Mouse (Mus musculus) midbrain, embryonic 15.5 days (tissue): ENCODE measurements around the gene Pex14. TPM values are rescaled to one million over a fixed set of nuclear protein-coding genes. Genes with fewer than 3 reads are reported as not detected.

Experiments
- ATAC-seq: fragments of 200-750 bp; cut with Nextera tagmentation; replicated peaks from 2 replicates; pipeline ENCODE4 v1.8.0; 2017; ENCODE audit warnings: moderate TSS enrichment
- H3K27ac ChIP-seq: fragments of 300-500 bp; sonication (generic); 2 replicates; pipeline ENCODE4 v1.5.1; 2015; ENCODE audit warnings: mild to moderate bottlenecking, inconsistent platforms
- H3K27me3 ChIP-seq: fragments of 300-500 bp; sonication (generic); replicated peaks from 2 replicates; pipeline ENCODE4 v1.6.1; 2015; ENCODE audit warnings: inconsistent platforms
- H3K36me3 ChIP-seq: fragments of 300-500 bp; sonication (generic); replicated peaks from 2 replicates; pipeline ENCODE4 v1.6.1; 2015; ENCODE audit warnings: inconsistent platforms
- H3K4me1 ChIP-seq: fragments of 300-500 bp; sonication (generic); 2 replicates; pipeline ENCODE4 v1.6.1; 2015; ENCODE audit warnings: inconsistent platforms
- H3K4me2 ChIP-seq: fragments of 300-500 bp; sonication (generic); 2 replicates; pipeline ENCODE4 v1.6.1; 2015; ENCODE audit warnings: inconsistent platforms, mild to moderate bottlenecking, moderate library complexity
- H3K4me3 ChIP-seq: fragments of 300-500 bp; sonication (generic); 2 replicates; pipeline ENCODE4 v1.5.1; 2015; ENCODE audit warnings: mild to moderate bottlenecking, inconsistent platforms
- H3K9ac ChIP-seq: fragments of 300-500 bp; sonication (generic); 2 replicates; pipeline ENCODE4 v1.6.1; 2015; ENCODE audit warnings: mild to moderate bottlenecking, inconsistent platforms
- H3K9me3 ChIP-seq: fragments of 300-500 bp; sonication (generic); 2 replicates; pipeline ENCODE4 v1.6.1; 2016; ENCODE audit warnings: inconsistent platforms
- WGBS: fragments of 180-500 bp; shearing (Covaris S2); methylation state at CpG from one replicate; pipeline ENCODE4 v1.1.7; 2015; ENCODE audit warnings: mixed read lengths; 5-methylcytosine and 5-hydroxymethylcytosine counted together
- polyA plus RNA-seq: library from polyadenylated mRNA; unstranded; fragments of >200 nt; fragmentation: Nextera tagmentation; extraction: Ambion mirVana; gene quantifications from 2 replicates; pipeline ENCODE4 v1.2.1, GENCODE M21; 2015

The Pex14 gene
- polyA plus RNA-seq, 1 experiment from 2014 or later: 58.1 TPM

GRCm38 (mm10) chr4:149064061-149064854 lies 35.4 kb downstream of the Pex14 start:
- no peak overlapping the region for H3K27ac ChIP-seq
- H3K36me3 ChIP-seq: no peaks in the 10 kb centered on the region
- H3K27me3 ChIP-seq: no peaks in the 10 kb centered on the region
- WGBS: 87% methylated on average over 23 of the region's 23 CpGs
- H3K9ac ChIP-seq: no peak overlapping the region
- no peaks in the 10 kb centered on the region for H3K9me3 ChIP-seq
- ATAC-seq: no peak
- H3K4me2 ChIP-seq: no peak overlapping the region
- no peak overlapping the region for H3K4me3 ChIP-seq
- peaks cover 17% of the 10 kb centered on the region for H3K4me1 ChIP-seq

GRCm38 (mm10) chr4:149062406-149063318 lies 37.0 kb downstream of the Pex14 start:
- H3K4me2 ChIP-seq: no peak overlapping the region
- no peaks in the 10 kb centered on the region for H3K36me3 ChIP-seq
- H3K4me1 ChIP-seq: peaks cover 27% of the 10 kb centered on the region
- no peak overlapping the region for H3K27ac ChIP-seq
- 65% methylated on average over 21 of the region's 21 CpGs for WGBS
- no peak overlapping the region for H3K4me3 ChIP-seq
- no peak for ATAC-seq
- H3K27me3 ChIP-seq: no peaks in the 10 kb centered on the region
- no peaks in the 10 kb centered on the region for H3K9me3 ChIP-seq
- H3K9ac ChIP-seq: no peak overlapping the region

- ATAC-seq: no peak
- no peak overlapping the region for H3K27ac ChIP-seq
- no peak overlapping the region for H3K9ac ChIP-seq
- no peaks in the 10 kb centered on the region for H3K36me3 ChIP-seq
- H3K4me3 ChIP-seq: no peak overlapping the region
- WGBS: 73% methylated on average over 13 of the region's 13 CpGs
- no peaks in the 10 kb centered on the region for H3K27me3 ChIP-seq
- peaks cover 30% of the 10 kb centered on the region for H3K4me1 ChIP-seq
- no peaks in the 10 kb centered on the region for H3K9me3 ChIP-seq
- H3K4me2 ChIP-seq: no peak overlapping the region
Measured at GRCm38 (mm10) chr4:149061432-149061718, 38.3 kb downstream of the Pex14 start.

GRCm38 (mm10) chr4:149060621-149061431 lies 38.9 kb downstream of the Pex14 start:
- no peak overlapping the region for H3K27ac ChIP-seq
- no peak for ATAC-seq
- H3K9ac ChIP-seq: no peak overlapping the region
- no peak overlapping the region for H3K4me3 ChIP-seq
- 35% methylated on average over 14 of the region's 14 CpGs for WGBS
- H3K4me2 ChIP-seq: no peak overlapping the region
- peaks cover 30% of the 10 kb centered on the region for H3K4me1 ChIP-seq
- no peaks in the 10 kb centered on the region for H3K27me3 ChIP-seq
- H3K36me3 ChIP-seq: no peaks in the 10 kb centered on the region
- no peaks in the 10 kb centered on the region for H3K9me3 ChIP-seq

- no peaks in the 10 kb centered on the region for H3K9me3 ChIP-seq
- H3K27ac ChIP-seq: no peak overlapping the region
- H3K9ac ChIP-seq: no peak overlapping the region
- ATAC-seq: no peak
- H3K4me2 ChIP-seq: no peak overlapping the region
- H3K4me1 ChIP-seq: peaks cover 30% of the 10 kb centered on the region
- no peak overlapping the region for H3K4me3 ChIP-seq
- WGBS: 92% methylated on average over 9 of the region's 9 CpGs
- no peaks in the 10 kb centered on the region for H3K36me3 ChIP-seq
- no peaks in the 10 kb centered on the region for H3K27me3 ChIP-seq
Measured at GRCm38 (mm10) chr4:149059713-149060112, 40.0 kb downstream of the Pex14 start.

GRCm38 (mm10) chr4:149058298-149058697 lies 41.4 kb downstream of the Pex14 start:
- Histone ChIP-seq H3K36me3 (no peaks in the 10 kb centered on the region), H3K4me1 (peaks cover 30% of the 10 kb centered on the region), H3K27me3 (no peaks in the 10 kb centered on the region), H3K27ac (no peak overlapping the region), H3K4me3 (no peak overlapping the region), H3K4me2 (no peak overlapping the region), H3K9me3 (no peaks in the 10 kb centered on the region), H3K9ac (no peak overlapping the region)
- ATAC-seq: no peak
- 57% methylated on average over 7 of the region's 7 CpGs for WGBS

GRCm38 (mm10) chr4:149057470-149057869 lies 42.2 kb downstream of the Pex14 start:
- H3K4me3 ChIP-seq: no peak overlapping the region
- H3K4me2 ChIP-seq: no peak overlapping the region
- H3K9ac ChIP-seq: no peak overlapping the region
- H3K9me3 ChIP-seq: no peaks in the 10 kb centered on the region
- WGBS: 48% methylated on average over 14 of the region's 14 CpGs
- peaks cover 30% of the 10 kb centered on the region for H3K4me1 ChIP-seq
- no peak for ATAC-seq
- no peaks in the 10 kb centered on the region for H3K27me3 ChIP-seq
- H3K27ac ChIP-seq: no peak overlapping the region
- no peaks in the 10 kb centered on the region for H3K36me3 ChIP-seq

- H3K4me1 ChIP-seq: peaks cover 30% of the 10 kb centered on the region
- no peak overlapping the region for H3K4me2 ChIP-seq
- WGBS: 64% methylated on average over 16 of the region's 16 CpGs
- no peaks in the 10 kb centered on the region for H3K36me3 ChIP-seq
- ATAC-seq: no peak
- no peak overlapping the region for H3K27ac ChIP-seq
- H3K27me3 ChIP-seq: 0 out of 2 replicates have a peak, but pooled peaks cover under 1% of the 10 kb centered on the region
- H3K4me3 ChIP-seq: no peak overlapping the region
- no peak overlapping the region for H3K9ac ChIP-seq
- no peaks in the 10 kb centered on the region for H3K9me3 ChIP-seq
Measured at GRCm38 (mm10) chr4:149056957-149057356, 42.7 kb downstream of the Pex14 start.

- Histone ChIP-seq H3K27me3 (peaks cover 2% of the 10 kb centered on the region; the same call in 1 of the 2 replicates), H3K4me2 (no peak overlapping the region), H3K36me3 (no peaks in the 10 kb centered on the region), H3K4me1 (peaks cover 23% of the 10 kb centered on the region), H3K4me3 (no peak overlapping the region), H3K9me3 (no peaks in the 10 kb centered on the region), H3K27ac (no peak overlapping the region), H3K9ac (no peak overlapping the region)
- WGBS: 51% methylated on average over 6 of the region's 6 CpGs
- ATAC-seq: no peak
Measured at GRCm38 (mm10) chr4:149055847-149056246, 43.8 kb downstream of the Pex14 start.

- WGBS: 7% methylated on average over 16 of the region's 16 CpGs
- H3K9ac ChIP-seq: 0 out of 2 replicates have a peak overlapping the region, but pooled peaks have one; percentile 4
- ATAC-seq: peak; percentile 62
- peaks cover 44% of the 10 kb centered on the region for H3K4me1 ChIP-seq
- H3K36me3 ChIP-seq: no peaks in the 10 kb centered on the region
- peak overlapping the region; percentile 25 for H3K4me2 ChIP-seq
- H3K9me3 ChIP-seq: no peaks in the 10 kb centered on the region
- peaks cover 12% of the 10 kb centered on the region; the same call in 1 of the 2 replicates for H3K27me3 ChIP-seq
- no peak overlapping the region for H3K4me3 ChIP-seq
- peak overlapping the region; percentile 55 for H3K27ac ChIP-seq
Measured at GRCm38 (mm10) chr4:149049351-149050159, 50.1 kb downstream of the Pex14 start.

- Histone ChIP-seq H3K27ac (peak overlapping the region; percentile 55), H3K4me1 (peaks cover 44% of the 10 kb centered on the region), H3K27me3 (peaks cover 12% of the 10 kb centered on the region; the same call in 1 of the 2 replicates), H3K9ac (no peak overlapping the region), H3K4me2 (peak overlapping the region; percentile 25; the same call in 1 of the 2 replicates), H3K36me3 (no peaks in the 10 kb centered on the region), H3K9me3 (no peaks in the 10 kb centered on the region), H3K4me3 (no peak overlapping the region)
- ATAC-seq: peak; percentile 46; the same call in 1 of the 2 replicates
- 24% methylated on average over 10 of the region's 10 CpGs for WGBS
Measured at GRCm38 (mm10) chr4:149048625-149049228, 50.9 kb downstream of the Pex14 start.
